Mouse (Mus musculus) thymus, adult 2 months (tissue): ENCODE data around the gene Nudt9. TPM values are rescaled to one million over a fixed set of nuclear protein-coding genes. Genes with fewer than 3 reads are reported as not detected.
"Not testable (repeated sequence)": the region's sequence is repeated elsewhere in the genome, so short reads cannot be mapped to it uniquely, and the experiment has no call there.

Experiments used
- DNase-seq: peaks from one replicate; pipeline ENCODE4 v3.0.0; 2021
- H3K27ac ChIP-seq: fragments of 200-500 bp; 2 replicates; pipeline ENCODE4 v1.5.1; 2012; ENCODE audit warnings: low read length, control low read depth; ENCODE audit not compliant: control insufficient read depth, insufficient read depth
- H3K27me3 ChIP-seq: fragments of 200-500 bp; 2 replicates; pipeline ENCODE4 v1.6.1; 2012; ENCODE audit warnings: mild to moderate bottlenecking, low read length, moderate library complexity, mixed read lengths; ENCODE audit not compliant: control insufficient read depth, insufficient read depth
- H3K36me3 ChIP-seq: fragments of 200-500 bp; 2 replicates; pipeline ENCODE4 v1.6.1; 2012; ENCODE audit warnings: mild to moderate bottlenecking, low read length, moderate library complexity; ENCODE audit not compliant: control insufficient read depth, insufficient read depth
- H3K4me1 ChIP-seq: fragments of 200-500 bp; replicated peaks from 2 replicates; pipeline ENCODE4 v1.6.1; 2012; ENCODE audit warnings: low read length; ENCODE audit not compliant: control insufficient read depth, insufficient read depth
- H3K4me3 ChIP-seq: fragments of 200-500 bp; 2 replicates; pipeline ENCODE4 v1.5.1; 2012; ENCODE audit warnings: mild to moderate bottlenecking, low read length, control low read depth, moderate library complexity; ENCODE audit not compliant: control insufficient read depth, insufficient read depth
- CTCF ChIP-seq: fragments of 200-500 bp; IDR thresholded peaks from 2 replicates; pipeline ENCODE4 v1.5.1; 2012; ENCODE audit warnings: mild to moderate bottlenecking, control low read depth, low read length, moderate library complexity, borderline replicate concordance; ENCODE audit not compliant: control insufficient read depth, poor library complexity, insufficient read depth; ENCODE audit errors: extremely low read depth
- POLR2A ChIP-seq: fragments of 200-500 bp; IDR thresholded peaks from 2 replicates; pipeline ENCODE4 v1.6.1; 2012; ENCODE audit warnings: mild to moderate bottlenecking, low read length, control low read depth, moderate library complexity; ENCODE audit not compliant: control insufficient read depth, poor library complexity, insufficient read depth; ENCODE audit errors: extremely low read depth
- WGBS: fragments of 180-500 bp; shearing (Covaris S2); methylation state at CpG from one replicate; pipeline ENCODE4 v1.1.7; 2018; 5-methylcytosine and 5-hydroxymethylcytosine counted together
- polyA plus RNA-seq: library from polyadenylated mRNA; depleted of rRNA; stranded (reverse); fragments of >200 nt; gene quantifications from 2 replicates; pipeline ENCODE4 v1.2.3, GENCODE M21; 2012

Nudt9 gene
- polyA plus RNA-seq, 1 experiment: 43.6 TPM

DNA sequence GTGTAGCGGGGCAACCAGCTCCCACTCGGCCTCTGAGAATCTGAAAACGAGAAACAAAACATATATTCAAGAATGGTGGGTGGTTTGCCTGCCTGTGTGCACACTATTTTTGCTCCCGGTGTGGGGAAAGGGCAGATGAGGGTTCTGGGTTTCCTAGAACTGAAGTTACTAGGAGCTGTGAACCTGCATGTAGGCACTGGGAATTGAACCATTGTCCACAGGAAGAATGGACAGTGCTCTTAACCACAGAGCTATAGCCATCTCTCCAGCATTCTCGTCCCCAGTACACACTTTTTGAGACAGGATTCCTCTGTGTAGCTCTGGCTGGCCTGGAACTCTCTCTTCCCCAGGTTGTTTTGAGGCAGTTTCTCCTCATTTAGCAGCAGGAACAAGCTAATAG is 23.5 kb upstream of the Nudt9 start:
- no peak for DNase-seq

GRCm38 (mm10) chr5:104023289-104024020 is 22.7 kb upstream of the Nudt9 start:
- Histone ChIP-seq H3K4me3 (no peak overlapping the region), H3K27ac (no peak overlapping the region; the same call in 1 of the 2 replicates), H3K36me3 (no peaks in the 10 kb centered on the region), H3K27me3 (no peaks in the 10 kb centered on the region), H3K4me1 (peaks cover 30% of the 10 kb centered on the region)
- WGBS: 40% methylated on average over 8 of the region's 8 CpGs
- no peak for DNase-seq
- no peak for TF ChIP-seq CTCF
- TF ChIP-seq POLR2A: no peak

More for the DNA sequence above, 23.5 kb upstream of the Nudt9 start:
- Histone ChIP-seq H3K27ac (peak overlapping the region; percentile 1; the same call in 1 of the 2 replicates), H3K27me3 (no peaks in the 10 kb centered on the region), H3K36me3 (no peaks in the 10 kb centered on the region), H3K4me1 (peaks cover 37% of the 10 kb centered on the region), H3K4me3 (peak overlapping the region; percentile 15; the same call in 1 of the 2 replicates)
- no peak for TF ChIP-seq POLR2A
- no peak for TF ChIP-seq CTCF
- 33% methylated on average over 5 of the region's 5 CpGs for WGBS

DNA sequence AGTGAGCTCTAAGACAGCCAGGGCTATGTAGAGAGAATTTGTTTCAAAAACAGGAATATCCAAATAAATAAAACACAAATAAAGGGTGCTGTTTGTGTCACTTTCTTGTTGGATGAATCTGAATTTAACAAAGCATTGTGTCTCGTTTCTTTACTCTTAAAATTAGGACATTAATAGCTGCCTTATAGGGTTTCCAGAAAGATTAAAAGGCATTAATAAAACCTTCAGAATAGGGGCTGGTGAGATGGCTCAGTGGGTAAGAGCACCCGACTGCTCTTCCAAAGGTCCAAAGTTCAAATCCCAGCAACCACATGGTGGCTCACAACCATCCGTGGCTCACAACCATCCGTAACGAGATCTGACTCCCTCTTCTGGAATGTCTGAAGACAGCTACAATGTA is 21.9 kb upstream of the Nudt9 start:
- peaks cover 29% of the 10 kb centered on the region for H3K4me1 ChIP-seq
- not testable (repeated sequence) for DNase-seq, H3K4me3 ChIP-seq, H3K27ac ChIP-seq, H3K27me3 ChIP-seq, H3K36me3 ChIP-seq
- 95% methylated on average over 5 of the region's 5 CpGs for WGBS

DNA sequence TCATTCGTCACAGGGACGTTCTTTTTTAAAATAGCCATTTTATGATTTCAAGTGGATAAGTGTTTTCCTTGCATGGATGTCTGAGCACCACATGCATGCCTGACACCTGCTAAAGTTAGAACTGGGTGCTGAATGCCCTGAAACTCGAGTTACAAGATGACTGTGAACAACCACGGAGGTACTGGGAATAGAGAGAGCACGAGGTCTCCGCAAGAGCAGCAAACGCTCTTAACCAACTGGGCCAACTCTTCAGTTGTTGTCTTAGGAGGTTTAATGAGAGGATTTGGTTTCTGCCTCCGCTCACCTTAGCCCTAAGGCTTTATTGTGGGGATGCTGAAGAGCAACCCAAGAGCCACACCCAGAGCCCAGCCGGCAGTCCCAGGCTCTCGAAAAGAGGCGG is 21.3 kb upstream of the Nudt9 start:
- peaks cover 25% of the 10 kb centered on the region for H3K4me1 ChIP-seq

DNA sequence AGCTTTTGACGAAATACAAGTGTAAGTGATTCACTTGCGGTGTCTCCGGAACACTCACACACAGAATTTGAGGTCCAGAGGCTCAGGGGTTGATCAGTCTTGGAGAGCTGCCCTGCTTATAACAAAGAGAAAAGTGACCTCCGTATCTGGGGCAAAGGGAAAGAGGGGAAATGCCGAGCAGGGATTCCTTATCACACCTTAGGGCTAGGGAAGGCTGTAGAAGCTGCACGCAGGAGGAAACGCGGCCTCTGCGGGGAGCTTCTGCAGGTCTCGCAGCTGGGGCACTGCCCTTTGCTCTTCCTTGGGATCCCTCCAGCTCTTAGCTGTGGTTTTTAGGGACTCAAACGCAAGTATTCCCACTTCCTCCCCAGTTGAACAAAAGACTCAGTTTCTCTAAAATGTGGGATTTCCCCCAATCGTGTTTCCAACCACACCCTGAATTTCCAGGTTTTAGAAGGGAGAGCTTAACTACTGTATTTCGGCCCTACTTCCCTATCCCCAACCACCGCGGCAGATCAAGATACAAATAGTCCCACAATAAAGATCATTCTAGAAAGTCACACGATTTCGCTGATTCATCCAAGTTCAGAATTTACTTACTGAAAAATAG is 20.8 kb upstream of the Nudt9 start:
- 34% methylated on average over 17 of the region's 17 CpGs for WGBS
- peaks cover 21% of the 10 kb centered on the region for H3K4me1 ChIP-seq
- H3K36me3 ChIP-seq: no peaks in the 10 kb centered on the region
- no peaks in the 10 kb centered on the region for H3K27me3 ChIP-seq
- no peak overlapping the region for H3K4me3 ChIP-seq
- H3K27ac ChIP-seq: no peak overlapping the region
- DNase-seq: no peak
- TF ChIP-seq POLR2A (no peak), CTCF (no peak)

More for the DNA sequence above, 21.3 kb upstream of the Nudt9 start:
- no peak overlapping the region for H3K4me3 ChIP-seq
- H3K27ac ChIP-seq: no peak overlapping the region
- DNase-seq: no peak
- 86% methylated on average over 11 of the region's 11 CpGs for WGBS
- no peaks in the 10 kb centered on the region for H3K36me3 ChIP-seq
- TF ChIP-seq CTCF: no peak
- TF ChIP-seq POLR2A: no peak
- H3K27me3 ChIP-seq: no peaks in the 10 kb centered on the region

DNA sequence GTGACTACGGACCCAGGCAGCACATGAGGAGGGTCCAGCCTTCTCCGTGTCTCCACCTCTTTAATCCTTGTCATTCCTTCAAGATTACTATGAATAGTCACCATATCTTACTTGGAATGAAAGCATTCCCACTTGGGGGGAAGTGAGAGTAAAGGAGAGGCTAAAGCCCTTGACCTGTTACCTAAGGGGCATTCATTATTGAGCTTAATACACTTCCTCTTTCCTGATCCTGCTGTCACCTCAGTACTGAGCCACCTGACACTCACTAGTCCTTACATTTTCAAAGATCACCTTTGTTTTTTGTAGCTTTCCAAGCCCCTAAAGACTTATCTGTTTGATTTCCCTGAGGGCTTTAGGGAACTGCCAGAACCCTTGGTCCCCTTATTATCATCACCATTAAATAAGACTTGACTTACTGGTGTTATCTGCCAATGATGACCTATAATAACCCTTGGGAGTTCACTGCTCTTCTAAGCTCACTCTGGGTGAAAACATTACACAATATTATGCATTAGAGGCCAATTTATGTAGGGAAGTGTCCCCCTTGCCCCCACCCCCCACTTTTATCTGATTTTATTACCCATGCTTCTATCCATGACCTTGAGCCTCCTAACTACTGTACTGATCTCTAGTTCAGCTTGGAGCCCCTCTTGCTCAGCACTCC is 13.5 kb upstream of the Nudt9 start:
- Histone ChIP-seq H3K27me3 (no peaks in the 10 kb centered on the region), H3K4me1 (no peaks in the 10 kb centered on the region), H3K27ac (no peak overlapping the region), H3K36me3 (no peaks in the 10 kb centered on the region), H3K4me3 (no peak overlapping the region)
- 100% methylated on average over 2 of the region's 2 CpGs for WGBS
- no peak for DNase-seq
- no peak for TF ChIP-seq CTCF
- TF ChIP-seq POLR2A: no peak

DNA sequence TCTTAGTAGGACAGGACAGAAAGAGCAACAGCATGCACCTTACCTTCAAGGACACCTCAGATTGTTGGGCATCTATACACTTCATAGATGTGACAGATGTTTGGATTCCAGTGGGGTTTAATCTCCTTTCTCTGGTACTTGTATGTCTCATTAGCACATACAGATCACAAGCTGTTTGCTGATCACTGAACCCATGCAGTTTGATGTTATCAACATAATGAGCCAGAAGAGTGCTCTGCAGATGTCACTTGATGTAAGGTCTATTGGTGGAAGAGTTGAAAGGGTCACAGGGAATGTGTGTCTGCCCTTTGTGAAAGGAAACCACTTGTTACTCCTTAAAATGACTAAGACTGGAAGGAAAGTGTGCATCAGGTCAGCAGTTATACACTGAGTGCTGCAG is 11.0 kb upstream of the Nudt9 start:
- DNase-seq: no peak
- H3K36me3 ChIP-seq: no peaks in the 10 kb centered on the region
- no peaks in the 10 kb centered on the region for H3K4me1 ChIP-seq
- no peak overlapping the region for H3K27ac ChIP-seq
- H3K27me3 ChIP-seq: no peaks in the 10 kb centered on the region
- H3K4me3 ChIP-seq: no peak overlapping the region
- TF ChIP-seq CTCF (no peak), POLR2A (no peak)
